Comparison of ENCODE assay signal across 17 mouse cellular contexts in genomic region chr14:122877787-122878186, GRCm38 (mm10).
"Had no signal": no experiment of that assay in that cellular context is flagged by ENCODE, and none has a peak within 500 bp of the region (broad histone marks: within the 10 kb centered on the region; RNA-seq: fewer than 3 reads in every experiment).

No protein-coding gene starts in this region.

- H3K27me3 ChIP-seq: liver, embryonic 13.5 days; stomach, embryonic 15.5 days had no signal

- DNase-seq: kidney, postnatal 14 days; kidney, postnatal 4 days; left cerebral cortex, postnatal 4 days; liver, embryonic 13.5 days; lung, adult 2 months; lung, postnatal 14 days; retina, postnatal 1 day; right cerebral cortex, postnatal 25 days; spleen, adult 18-20 months; thymus, postnatal 25 days had no signal

- H3K4me1 ChIP-seq: liver, embryonic 13.5 days had no signal

- H3K36me3 ChIP-seq: limb, embryonic 12.5 days; limb, embryonic 15.5 days; liver, embryonic 13.5 days; midbrain, embryonic 12.5 days; midbrain, embryonic 15.5 days; neural tube, embryonic 12.5 days; neural tube, embryonic 15.5 days; stomach, embryonic 15.5 days had no signal

- H3K4me3 ChIP-seq: limb, embryonic 12.5 days; limb, embryonic 15.5 days; liver, embryonic 13.5 days; midbrain, embryonic 12.5 days; midbrain, embryonic 15.5 days; neural tube, embryonic 12.5 days; neural tube, embryonic 15.5 days; stomach, embryonic 15.5 days had no signal

- H3K9me3 ChIP-seq: limb, embryonic 12.5 days; limb, embryonic 15.5 days; liver, embryonic 13.5 days; midbrain, embryonic 12.5 days; midbrain, embryonic 15.5 days; neural tube, embryonic 12.5 days; neural tube, embryonic 15.5 days; stomach, embryonic 15.5 days had no signal
